Mouse (Mus musculus) liver, embryonic 16.5 days (tissue): ENCODE data around the gene Cuzd1. TPM values are rescaled to one million over a fixed set of nuclear protein-coding genes. Genes with fewer than 3 reads are reported as not detected.

ENCODE experiments used
- ATAC-seq: fragments of 200-750 bp; cut with Nextera tagmentation; 2 replicates; pipeline ENCODE4 v1.8.0; 2017; ENCODE audit warnings: low read depth, mild to moderate bottlenecking, moderate number of reproducible peaks, moderate library complexity
- H3K27ac ChIP-seq: fragments of 300-500 bp; sonication (generic); 2 replicates; pipeline ENCODE4 v1.5.1; 2014; ENCODE audit warnings: mild to moderate bottlenecking, low read length
- H3K27me3 ChIP-seq: fragments of 300-500 bp; sonication (generic); 2 replicates; pipeline ENCODE4 v1.6.1; 2014; ENCODE audit warnings: low read depth, low read length, mixed read lengths; ENCODE audit not compliant: control insufficient read depth, insufficient read depth
- H3K36me3 ChIP-seq: fragments of 300-500 bp; sonication (generic); 2 replicates; pipeline ENCODE4 v1.6.1; 2014; ENCODE audit warnings: mild to moderate bottlenecking; ENCODE audit not compliant: control insufficient read depth, insufficient read depth
- H3K4me1 ChIP-seq: fragments of 300-500 bp; sonication (generic); 2 replicates; pipeline ENCODE4 v1.6.1; 2014; ENCODE audit warnings: low read depth, low read length, mixed read lengths; ENCODE audit not compliant: control insufficient read depth
- H3K4me2 ChIP-seq: fragments of 300-500 bp; sonication (generic); 2 replicates; pipeline ENCODE4 v1.6.1; 2014; ENCODE audit warnings: low read depth, low read length, mixed read lengths
- H3K4me3 ChIP-seq: fragments of 300-500 bp; sonication (generic); 2 replicates; pipeline ENCODE4 v1.5.1; 2014; ENCODE audit warnings: low read depth, mild to moderate bottlenecking, low read length
- H3K9ac ChIP-seq: fragments of 300-500 bp; sonication (generic); 2 replicates; pipeline ENCODE4 v1.6.1; 2014; ENCODE audit warnings: low read depth, low read length
- H3K9me3 ChIP-seq: fragments of 300-500 bp; sonication (generic); replicated peaks from 2 replicates; pipeline ENCODE4 v1.6.1; 2016; ENCODE audit warnings: low read length; ENCODE audit not compliant: control insufficient read depth
- WGBS: fragments of 180-500 bp; shearing (Covaris S2); extraction: QIAGEN DNeasy Blood & Tissue Kit; methylation state at CpG from one replicate; pipeline ENCODE4 v1.1.7; 2014; ENCODE audit not compliant: insufficient replicate concordance; 5-methylcytosine and 5-hydroxymethylcytosine counted together
- polyA plus RNA-seq: library from polyadenylated mRNA; unstranded; fragments of >200 nt; fragmentation: Nextera tagmentation; extraction: Ambion mirVana; gene quantifications from 2 replicates; pipeline ENCODE4 v1.2.1, GENCODE M21; 2015

The Cuzd1 gene
- not detected in 2 replicates for polyA plus RNA-seq

- ATAC-seq, result no peak
- H3K27ac ChIP-seq, result no peak within 1 kb of the TSS
- 60% methylated on average over 2 of the region's 2 CpGs for whole genome bisulfite sequencing
- no peaks in the 10 kb centered on the region for H3K27me3 ChIP-seq
- no peaks in the 10 kb centered on the region for H3K9me3 ChIP-seq
- H3K4me1 ChIP-seq, result no peaks in the 10 kb centered on the region
- no peak within 1 kb of the TSS for H3K4me2 ChIP-seq
- no peak within 1 kb of the TSS for H3K4me3 ChIP-seq
- H3K36me3 ChIP-seq, result no peaks in the 10 kb centered on the region
- H3K9ac ChIP-seq, result no peak within 1 kb of the TSS
Observed at GRCm38 (mm10) chr7:131322192-131322591, at the start of gene Cuzd1. TSS of gene Cuzd1 (minus strand) at chr7:131322292.

DNA sequence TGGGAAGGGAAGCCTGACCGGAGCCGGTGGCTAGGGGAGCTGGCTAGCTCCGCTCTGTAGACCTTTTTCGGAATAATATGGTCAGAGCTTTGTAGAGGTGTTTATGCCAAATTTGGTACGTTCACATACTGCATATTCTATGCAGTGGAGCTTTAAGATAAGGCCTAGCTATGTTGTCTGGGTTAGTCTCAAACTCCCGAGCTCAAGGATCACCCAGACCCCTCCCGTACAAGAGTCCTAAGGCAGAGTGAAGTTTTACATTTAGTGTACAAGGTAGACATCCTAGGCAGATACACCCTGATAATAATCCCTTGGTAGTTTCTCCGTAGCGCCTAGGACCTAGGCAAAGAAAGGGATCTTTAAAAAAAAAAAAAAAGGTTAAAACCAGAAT lies 49.4 kb upstream of the Cuzd1 start:
- Histone ChIP-seq H3K36me3 (no peaks in the 10 kb centered on the region), H3K9ac (peak overlapping the region; percentile 91), H3K27me3 (no peaks in the 10 kb centered on the region), H3K4me3 (peak overlapping the region; percentile 78), H3K27ac (peak overlapping the region; percentile 92), H3K4me2 (peak overlapping the region; percentile 90), H3K9me3 (no peaks in the 10 kb centered on the region), H3K4me1 (peaks cover 16% of the 10 kb centered on the region)
- ATAC-seq, result peak; percentile 19
- 5% methylated on average over 9 of the region's 9 CpGs for WGBS

- H3K36me3 ChIP-seq, result no peaks in the 10 kb centered on the region
- no peaks in the 10 kb centered on the region for H3K27me3 ChIP-seq
- peak within 1 kb of the TSS; percentile 91 for H3K9ac ChIP-seq
- H3K9me3 ChIP-seq, result no peaks in the 10 kb centered on the region
- peak; percentile 93 for ATAC-seq
- peaks cover 16% of the 10 kb centered on the region for H3K4me1 ChIP-seq
- 2% methylated on average over 47 of the region's 47 CpGs for WGBS
- H3K27ac ChIP-seq, result peak within 1 kb of the TSS; percentile 92
- peak within 1 kb of the TSS; percentile 90 for H3K4me2 ChIP-seq
- peak within 1 kb of the TSS; percentile 78 for H3K4me3 ChIP-seq
Observed at GRCm38 (mm10) chr7:131370648-131371469, 48.8 kb upstream of the Cuzd1 start, which contains the start of gene Pstk. TSS of gene Pstk (plus strand) at chr7:131371141.

- Histone ChIP-seq H3K4me2 (no peak overlapping the region), H3K4me1 (peaks cover 15% of the 10 kb centered on the region), H3K27ac (no peak overlapping the region), H3K27me3 (no peaks in the 10 kb centered on the region), H3K9me3 (no peaks in the 10 kb centered on the region), H3K9ac (no peak overlapping the region), H3K4me3 (no peak overlapping the region), H3K36me3 (no peaks in the 10 kb centered on the region)
- WGBS, result 86% methylated on average over 8 of the region's 8 CpGs
- ATAC-seq, result no peak
Observed at GRCm38 (mm10) chr7:131364131-131364530, 42.0 kb upstream of the Cuzd1 start.

DNA sequence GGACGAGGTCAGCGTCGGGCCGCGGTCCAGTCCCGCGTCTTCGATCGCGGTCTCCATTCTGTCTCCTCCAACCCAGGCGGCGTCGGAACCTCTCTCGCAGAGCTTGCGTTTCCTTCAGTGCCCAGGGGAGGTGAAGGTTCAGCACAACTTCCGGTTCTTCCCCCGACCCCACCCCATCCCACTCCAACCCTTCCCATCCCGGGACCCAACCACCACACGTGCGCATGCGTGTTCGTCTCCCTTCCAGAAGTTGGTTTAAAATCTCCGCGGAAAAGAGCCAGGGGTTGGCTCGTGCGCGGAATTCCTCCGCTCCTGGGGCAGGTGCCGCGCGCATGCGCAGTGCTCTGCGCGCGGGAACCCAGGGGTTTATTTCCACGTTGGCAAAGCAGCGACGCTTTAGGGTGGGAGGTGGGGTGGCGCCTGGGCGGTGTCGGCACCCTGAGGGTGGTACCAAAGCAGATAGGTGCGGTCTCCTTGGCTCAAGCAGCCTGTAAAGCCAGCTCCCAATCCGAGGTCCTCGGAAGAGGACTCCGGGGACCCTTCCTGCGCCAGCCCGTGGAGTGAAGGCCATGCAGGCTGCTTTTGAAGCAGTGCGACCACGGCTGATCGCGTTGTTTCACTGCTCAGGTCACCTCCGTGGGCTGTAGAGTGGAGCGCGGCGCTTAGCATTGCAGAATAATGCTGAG lies 40.7 kb upstream of the Cuzd1 start, which contains the start of gene 2310057M21Rik:
Gene 2310057M21Rik (minus strand): TSS at position 145 of the 686 bp plus-strand sequence.
- ATAC-seq, result peak; percentile 93
- WGBS, result under 1% methylated on average over 55 of the region's 55 CpGs
- Histone ChIP-seq H3K9me3 (no peaks in the 10 kb centered on the region), H3K4me1 (peaks cover 15% of the 10 kb centered on the region), H3K27me3 (no peaks in the 10 kb centered on the region), H3K36me3 (peaks cover 3% of the 10 kb centered on the region; the same call in 1 of the 2 replicates), H3K4me3 (peak within 1 kb of the TSS; percentile 97), H3K9ac (peak within 1 kb of the TSS; percentile 98), H3K4me2 (peak within 1 kb of the TSS; percentile 97), H3K27ac (peak within 1 kb of the TSS; percentile 87)

DNA sequence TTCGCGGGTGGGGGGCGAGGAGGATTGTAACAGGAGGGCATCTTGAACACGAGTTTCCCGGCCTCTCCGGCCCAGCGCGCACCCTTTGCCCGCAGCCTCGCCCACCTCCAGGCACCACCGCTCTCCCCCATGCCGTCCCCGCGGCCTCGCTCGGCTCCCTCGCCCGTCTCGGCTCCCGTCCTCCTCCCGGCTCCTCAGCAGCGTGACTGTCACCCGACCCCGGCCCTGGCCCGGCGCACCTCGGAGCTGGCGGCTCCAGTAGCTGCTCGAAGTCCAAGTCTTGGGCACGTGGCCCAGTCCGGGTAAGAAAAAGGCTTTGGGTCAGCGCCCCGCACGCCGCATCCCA lies 40.1 kb upstream of the Cuzd1 start:
- Histone ChIP-seq H3K27me3 (no peaks in the 10 kb centered on the region), H3K27ac (peak overlapping the region; percentile 87), H3K4me3 (peak overlapping the region; percentile 97), H3K4me2 (peak overlapping the region; percentile 97), H3K36me3 (peaks cover 5% of the 10 kb centered on the region), H3K4me1 (peaks cover 15% of the 10 kb centered on the region), H3K9ac (peak overlapping the region; percentile 98), H3K9me3 (no peaks in the 10 kb centered on the region)
- peak; percentile 56 for ATAC-seq
- WGBS, result under 1% methylated on average over 35 of the region's 35 CpGs

GRCm38 (mm10) chr7:131356105-131356504 lies 34.0 kb upstream of the Cuzd1 start:
- no peak overlapping the region for H3K9ac ChIP-seq
- no peak overlapping the region for H3K4me2 ChIP-seq
- H3K27me3 ChIP-seq, result no peaks in the 10 kb centered on the region
- ATAC-seq, result no peak
- no peaks in the 10 kb centered on the region for H3K9me3 ChIP-seq
- peaks cover 23% of the 10 kb centered on the region for H3K36me3 ChIP-seq
- WGBS, result 78% methylated on average over 13 of the region's 13 CpGs
- H3K27ac ChIP-seq, result no peak overlapping the region
- no peak overlapping the region for H3K4me3 ChIP-seq
- H3K4me1 ChIP-seq, result peaks cover 3% of the 10 kb centered on the region; the same call in 1 of the 2 replicates

GRCm38 (mm10) chr7:131345856-131346541 lies 23.9 kb upstream of the Cuzd1 start:
- Histone ChIP-seq H3K9me3 (no peaks in the 10 kb centered on the region), H3K27me3 (no peaks in the 10 kb centered on the region), H3K27ac (no peak overlapping the region), H3K36me3 (peaks cover 15% of the 10 kb centered on the region), H3K4me1 (no peaks in the 10 kb centered on the region), H3K4me3 (no peak overlapping the region), H3K4me2 (no peak overlapping the region), H3K9ac (no peak overlapping the region)
- ATAC-seq, result no peak
- WGBS, result 84% methylated on average over 7 of the region's 7 CpGs
